Comparison of ENCODE assay signal across 11 mouse cellular contexts in the genomic region with DNA sequence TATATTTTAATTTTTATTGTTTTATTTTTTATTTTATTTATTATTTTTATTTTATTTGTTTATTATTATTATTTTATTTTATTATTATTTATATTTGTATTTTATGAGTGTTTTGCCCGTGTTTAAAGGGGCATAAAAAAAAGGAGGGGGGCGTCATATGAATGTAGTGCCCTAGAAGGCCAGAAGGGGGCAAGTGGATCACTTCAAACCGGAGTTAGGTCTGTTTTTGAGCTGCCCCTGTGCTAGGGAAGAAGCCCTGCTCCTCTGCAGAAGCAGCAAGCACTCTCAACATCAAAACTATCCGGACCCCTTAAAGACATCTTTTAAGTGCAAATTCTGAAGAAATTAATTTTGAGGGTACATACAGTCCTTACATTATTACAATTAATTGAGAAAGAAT. TPM values are rescaled to one million over a fixed set of nuclear protein-coding genes. Genes with fewer than 3 reads are reported as not detected.
DNase-seq lines count a peak whose midpoint lies in the region; TF ChIP-seq lines count a peak whose summit lies in the region.
"Had no signal": no experiment of that assay in that cellular context is flagged by ENCODE, and none has a peak within 500 bp of the region (broad histone marks: within the 10 kb centered on the region; RNA-seq: fewer than 3 reads in every experiment).

No protein-coding gene starts in this region.

- 9% methylated on average over 4 of the region's 4 CpGs for WGBS in lung, adult 2 months

- no peak for TF ChIP-seq POLR2A in lung, adult 2 months (IDR thresholded peaks at IDR 0.05; ENCODE audit: borderline replicate concordance, extremely low read depth, low read depth, low read length)
- no peak for TF ChIP-seq POLR2A in brain, embryonic 14.5 days (IDR thresholded peaks at IDR 0.05; ENCODE audit: borderline replicate concordance, extremely low read depth, insufficient read depth, insufficient read length, poor library complexity, severe bottlenecking)

- no peak for DNase-seq in gastrocnemius, adult 2 months
- DNase-seq in gastrocnemius, adult 8-10 months (ENCODE audit: low spot score in 2 of 2) = no peak
- no peak for DNase-seq in lung, adult 2 months
- DNase-seq in lung, adult 18-20 months = no peak
- peak; percentile 28 for DNase-seq in brain, embryonic 14.5 days (ENCODE audit: low read depth)
- DNase-seq in mesoderm, embryonic 11.5 days (ENCODE audit: low read depth, low spot score) = peak; percentile 58
- no peak for DNase-seq in c-Kit-positive CD71-positive TER-119-positive erythroid progenitor cells, embryonic 14.5 days (ENCODE audit: low spot score)
- DNase-seq in frontal cortex, postnatal 25 days (ENCODE audit: low spot score in 2 of 2) = no peak
- DNase-seq: heart, adult 18-20 months had no signal

- H3K4me1 ChIP-seq in lung, adult 2 months (ENCODE audit: control insufficient read depth, insufficient read depth, low read length) = no peaks in the 10 kb centered on the region

- H3K27ac ChIP-seq in gastrocnemius, adult 2 months = no peak overlapping the region

- no peak overlapping the region for H3K4me3 ChIP-seq in gastrocnemius, adult 2 months
- H3K4me3 ChIP-seq in lung, adult 2 months (replicated peaks; ENCODE audit: extremely low read depth, low read depth, low read length) = no peak overlapping the region

- peak; percentile 42 for TF ChIP-seq CTCF in gastrocnemius, adult 2 months (IDR thresholded peaks at IDR 0.05)
- peak; percentile 37; the same call in 1 of the 2 replicates for TF ChIP-seq CTCF in lung, adult 2 months (IDR thresholded peaks at IDR 0.05; ENCODE audit: insufficient read depth, low read length)
- peak; percentile 56; the same call in 1 of the 2 replicates for TF ChIP-seq CTCF in brain, embryonic 14.5 days (IDR thresholded peaks at IDR 0.05; ENCODE audit: borderline replicate concordance, extremely low read depth, insufficient read depth, insufficient read length)

- intact Hi-C loops in gastrocnemius, adult 2 months (cut with DNase I) = no loop called here

RNA-seq across cellular contexts. Expression of a gene that starts 10.7 kb away (rescaled TPM):
- not detected for total RNA-seq in gastrocnemius, adult 2 months (2021)
- not detected for total RNA-seq in gastrocnemius, adult 8-10 months (2022)
- not detected in 2 replicates for polyA plus RNA-seq in lung, adult 2 months (2012; rRNA removed)
- not detected in 2 replicates for polyA plus RNA-seq in brain, embryonic 14.5 days (2012; rRNA removed)
- total RNA-seq: heart, adult 18-20 months; left cerebral cortex, postnatal 36 days had no signal
- polyA plus RNA-seq: cortical plate, adult 2 months had no signal

RNA-seq across cellular contexts. Expression of a gene that starts 23.3 kb away (rescaled TPM):
- total RNA-seq in gastrocnemius, adult 2 months (2021) = 1 to 10 TPM; 2.9 to 3.1 TPM
- 1 to 10 TPM; 1.9 to 3.4 (median 2.7) TPM for total RNA-seq in gastrocnemius, adult 8-10 months (2022)
- polyA plus RNA-seq in lung, adult 2 months (2012; rRNA removed) = 22.8 and 33.5 TPM in 2 replicates
- 3.8 and 5.5 TPM in 2 replicates for polyA plus RNA-seq in brain, embryonic 14.5 days (2012; rRNA removed)

RNA-seq across cellular contexts. Expression of a gene that starts 29.2 kb away (rescaled TPM):
- not detected for total RNA-seq in gastrocnemius, adult 2 months (2021)
- not detected for total RNA-seq in gastrocnemius, adult 8-10 months (2022)
- not detected in 2 replicates for polyA plus RNA-seq in lung, adult 2 months (2012; rRNA removed)
- polyA plus RNA-seq in brain, embryonic 14.5 days (2012; rRNA removed) = not detected in 2 replicates
- total RNA-seq: heart, adult 18-20 months; left cerebral cortex, postnatal 36 days had no signal
- polyA plus RNA-seq: cortical plate, adult 2 months had no signal

RNA-seq across cellular contexts. Expression of a gene that starts 45.1 kb away (rescaled TPM):
- not detected for total RNA-seq in gastrocnemius, adult 2 months (2021)
- not detected for total RNA-seq in gastrocnemius, adult 8-10 months (2022)
- not detected in 2 replicates for polyA plus RNA-seq in lung, adult 2 months (2012; rRNA removed)
- polyA plus RNA-seq in brain, embryonic 14.5 days (2012; rRNA removed) = not detected in 2 replicates
- total RNA-seq: heart, adult 18-20 months; left cerebral cortex, postnatal 36 days had no signal
- polyA plus RNA-seq: cortical plate, adult 2 months had no signal

Comparison
In these comparisons a context has a peak if more than half of its experiments do, and no peak if none do; other contexts are left out.
1. DNase-seq: peak in brain, embryonic 14.5 days (single experiment) and mesoderm, embryonic 11.5 days (single experiment); none in gastrocnemius, adult 2 months (single experiment), gastrocnemius, adult 8-10 months (0 of 2), lung, adult 2 months (single experiment), lung, adult 18-20 months (0 of 2), c-Kit-positive CD71-positive TER-119-positive erythroid progenitor cells, embryonic 14.5 days (single experiment) and frontal cortex, postnatal 25 days (0 of 2).
2. Peak in every context shown above with its lines, with median percentiles within 50 percentile points of each other: CTCF ChIP-seq.